Mouse (Mus musculus) G1E (cell line): ENCODE results near the gene Ldlrad3. TPM values are rescaled to one million over a fixed set of nuclear protein-coding genes. Genes with fewer than 3 reads are reported as not detected.
A peak's percentile ranks its signal among the peaks of the same experiment; 100 is the strongest.

Experiments used
- ATAC-seq: 2 replicates; pipeline ENCODE4 v1.8.0; 2016; ENCODE audit warnings: mild to moderate bottlenecking; ENCODE audit not compliant: insufficient number of reproducible peaks, poor library complexity, low FRiP score, severe bottlenecking; ENCODE audit errors: extremely low read depth
- DNase-seq: peaks from one replicate; pipeline ENCODE4 v3.0.0; 2012; ENCODE audit warnings: low spot score
- H3K27me3 ChIP-seq: 2 replicates; pipeline ENCODE4 v1.6.1; 2012; ENCODE audit warnings: mild to moderate bottlenecking, low read length, inconsistent platforms; ENCODE audit not compliant: insufficient read depth
- H3K36me3 ChIP-seq: replicated peaks from 2 replicates; pipeline ENCODE3; 2012; ENCODE audit warnings: mild to moderate bottlenecking, inconsistent platforms
- H3K4me1 ChIP-seq: 2 replicates; pipeline ENCODE4 v1.6.1; 2012; ENCODE audit warnings: low read depth, low read length, inconsistent platforms, mixed read lengths; ENCODE audit not compliant: insufficient read depth
- H3K4me3 ChIP-seq: 2 replicates; pipeline ENCODE4 v1.5.1; 2012; ENCODE audit warnings: low read depth, mild to moderate bottlenecking, inconsistent platforms, low read length, moderate library complexity, mixed read lengths
- H3K9me3 ChIP-seq: replicated peaks from 2 replicates; pipeline ENCODE4 v1.6.1; 2012; ENCODE audit warnings: inconsistent platforms
- CTCF ChIP-seq: IDR thresholded peaks from 2 replicates; pipeline ENCODE4 v1.5.1; 2012; ENCODE audit warnings: low read depth, low read length, inconsistent platforms, mixed read lengths
- GATA1 ChIP-seq: IDR thresholded peaks from 2 replicates; pipeline ENCODE4 v1.6.1; 2012; ENCODE audit warnings: borderline replicate concordance, low read length, inconsistent platforms, mixed read lengths
- GATA2 ChIP-seq: IDR thresholded peaks from 2 replicates; pipeline ENCODE4 v1.6.1; 2012; ENCODE audit warnings: low read depth, low read length, inconsistent platforms, borderline replicate concordance
- POLR2AphosphoS5 ChIP-seq: IDR thresholded peaks from 2 replicates; pipeline ENCODE4 v1.6.1; 2012; ENCODE audit warnings: low read depth, low read length, inconsistent platforms; ENCODE audit not compliant: insufficient replicate concordance
- TAL1 ChIP-seq: conservative IDR thresholded peaks from 2 replicates; pipeline ENCODE4 v1.6.1; 2012; ENCODE audit warnings: low read depth, low read length, inconsistent platforms, mixed read lengths
- polyA plus RNA-seq: library from polyadenylated mRNA; stranded (reverse); fragments of >175 nt; gene quantifications from 2 replicates; pipeline ENCODE4 v1.2.3, GENCODE M21; 2012
- total RNA-seq, 2 experiments: library from RNA; stranded (forward) in 1 of 2; stranded (reverse) in 1 of 2; fragments of 200-1000 nt in 1 of 2; fragments of >200 nt in 1 of 2; fragmentation: Nextera tagmentation in 1 of 2; gene quantifications; 2 replicates each; pipeline ENCODE4 v1.2.3; 2014 to 2017

The Ldlrad3 gene
- total and polyA plus RNA-seq, 3 experiments = 0.01 to 0.38 TPM; not detected in 1

GRCm38 (mm10) chr2:102040456-102040855 is 145.7 kb downstream of the Ldlrad3 start:
- TF ChIP-seq GATA1 (no peak), CTCF (no peak), TAL1 (no peak), POLR2AphosphoS5 (no peak), GATA2 (no peak)
- H3K4me3 ChIP-seq = no peak overlapping the region
- no peaks in the 10 kb centered on the region for H3K36me3 ChIP-seq
- peaks cover 49% of the 10 kb centered on the region for H3K27me3 ChIP-seq
- ATAC-seq (no peak), DNase-seq (no peak)
- peaks cover 36% of the 10 kb centered on the region for H3K4me1 ChIP-seq
- no peaks in the 10 kb centered on the region for H3K9me3 ChIP-seq

- TF ChIP-seq GATA1 (no peak), POLR2AphosphoS5 (no peak), TAL1 (no peak), GATA2 (no peak), CTCF (no peak)
These were observed 146.2 kb downstream of the Ldlrad3 start for GRCm38 (mm10) chr2:102040011-102040410.

GRCm38 (mm10) chr2:102038895-102039667 is 147.1 kb downstream of the Ldlrad3 start:
- Histone ChIP-seq H3K4me1 (peaks cover 41% of the 10 kb centered on the region), H3K36me3 (no peaks in the 10 kb centered on the region), H3K4me3 (no peak overlapping the region), H3K9me3 (no peaks in the 10 kb centered on the region), H3K27me3 (peaks cover 45% of the 10 kb centered on the region)
- no peak for ATAC-seq
- no peak for TF ChIP-seq GATA1
- DNase-seq = peak; percentile 20

More at GRCm38 (mm10) chr2:102040011-102040410, 146.2 kb downstream of the Ldlrad3 start:
- Histone ChIP-seq H3K4me1 (peaks cover 36% of the 10 kb centered on the region), H3K27me3 (peaks cover 49% of the 10 kb centered on the region), H3K4me3 (no peak overlapping the region), H3K36me3 (no peaks in the 10 kb centered on the region), H3K9me3 (no peaks in the 10 kb centered on the region)
- DNase-seq (no peak), ATAC-seq (no peak)

GRCm38 (mm10) chr2:102038229-102038894 is 147.8 kb downstream of the Ldlrad3 start:
- Histone ChIP-seq H3K9me3 (no peaks in the 10 kb centered on the region), H3K27me3 (peaks cover 50% of the 10 kb centered on the region), H3K4me1 (peaks cover 43% of the 10 kb centered on the region), H3K36me3 (no peaks in the 10 kb centered on the region), H3K4me3 (no peak overlapping the region)
- TF ChIP-seq GATA1 (no peak), GATA2 (no peak), CTCF (no peak), TAL1 (no peak), POLR2AphosphoS5 (no peak)
- DNase-seq (no peak), ATAC-seq (no peak)

DNA sequence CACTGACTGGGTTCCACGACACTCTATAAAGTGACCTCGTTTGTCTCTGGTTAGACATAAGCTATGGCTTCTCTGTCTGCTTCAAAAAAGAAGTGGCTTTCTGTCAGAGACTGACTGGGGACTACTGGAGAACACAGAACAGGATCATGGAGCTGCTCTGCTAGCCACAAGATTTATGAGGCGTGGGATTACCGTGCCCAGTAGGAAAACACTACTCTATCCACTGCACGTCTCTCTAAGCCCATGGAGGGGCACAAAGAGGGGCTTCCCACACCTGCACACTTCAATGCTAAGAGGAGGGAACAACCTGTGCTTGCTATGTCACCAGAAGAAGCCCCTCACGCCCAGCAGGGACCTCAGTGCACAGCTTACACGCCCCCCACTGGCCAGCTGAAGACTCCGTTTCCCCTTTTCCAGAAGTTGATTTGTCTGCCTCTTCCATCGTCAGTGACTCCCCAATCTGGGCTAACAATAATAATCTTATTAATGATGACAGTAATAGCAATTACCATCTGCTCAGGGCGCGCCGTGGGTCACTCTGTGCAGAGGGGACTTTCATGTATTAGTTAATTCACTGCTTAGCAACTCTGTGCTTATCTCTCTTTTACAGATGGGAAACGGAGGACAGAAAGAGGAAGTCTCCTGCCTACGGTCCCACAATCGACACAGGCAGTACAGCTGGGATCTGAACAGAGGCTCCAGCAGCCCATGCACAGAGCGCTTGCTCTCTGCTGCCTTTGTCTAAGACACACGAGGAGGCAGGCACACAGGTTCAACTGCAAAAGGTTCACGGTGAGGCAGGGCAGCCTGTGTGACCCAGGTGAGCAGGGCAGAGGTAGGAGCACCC is 149.3 kb downstream of the Ldlrad3 start:
- no peaks in the 10 kb centered on the region for H3K36me3 ChIP-seq
- peak; percentile 88 for DNase-seq
- H3K4me1 ChIP-seq = peaks cover 43% of the 10 kb centered on the region
- no peak for TF ChIP-seq POLR2AphosphoS5
- TF ChIP-seq TAL1 = peak; percentile 95
- peak overlapping the region; percentile 67; the same call in 1 of the 2 replicates for H3K4me3 ChIP-seq
- peak; percentile 96 for ATAC-seq
- H3K9me3 ChIP-seq = no peaks in the 10 kb centered on the region
- H3K27me3 ChIP-seq = peaks cover 62% of the 10 kb centered on the region

DNA sequence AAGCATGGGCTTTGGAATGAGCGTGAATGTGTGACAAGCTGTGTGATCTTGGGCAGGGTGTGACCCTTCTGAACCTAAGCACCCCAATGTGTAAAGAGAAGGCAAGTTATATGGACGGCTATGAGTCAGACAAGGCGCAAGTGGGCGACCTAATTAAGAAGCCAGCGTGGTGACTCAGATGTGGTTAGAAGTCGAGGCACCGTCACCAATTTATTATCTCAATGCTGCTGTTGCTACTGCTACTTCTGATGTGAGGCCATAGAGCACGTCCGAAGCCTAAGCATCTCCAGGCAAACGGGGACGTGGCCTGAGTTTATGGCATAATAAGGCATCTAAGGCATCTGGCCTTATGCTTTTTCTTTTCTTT is 151.7 kb downstream of the Ldlrad3 start:
- Histone ChIP-seq H3K4me1 (peaks cover 43% of the 10 kb centered on the region), H3K9me3 (no peaks in the 10 kb centered on the region), H3K4me3 (no peak overlapping the region), H3K36me3 (no peaks in the 10 kb centered on the region), H3K27me3 (peaks cover 64% of the 10 kb centered on the region)
- ATAC-seq (no peak), DNase-seq (no peak)
- TF ChIP-seq POLR2AphosphoS5 = no peak
- TF ChIP-seq TAL1 = no peak
